Mouse (Mus musculus): ENCODE measurements at regions not wholly inside any gene's neighbourhood (a gene's known extent, or its start where the extent isn't known, plus 50 kb on each side); places are given as distances from the start of the nearest gene placed in this dataset.

DNA sequence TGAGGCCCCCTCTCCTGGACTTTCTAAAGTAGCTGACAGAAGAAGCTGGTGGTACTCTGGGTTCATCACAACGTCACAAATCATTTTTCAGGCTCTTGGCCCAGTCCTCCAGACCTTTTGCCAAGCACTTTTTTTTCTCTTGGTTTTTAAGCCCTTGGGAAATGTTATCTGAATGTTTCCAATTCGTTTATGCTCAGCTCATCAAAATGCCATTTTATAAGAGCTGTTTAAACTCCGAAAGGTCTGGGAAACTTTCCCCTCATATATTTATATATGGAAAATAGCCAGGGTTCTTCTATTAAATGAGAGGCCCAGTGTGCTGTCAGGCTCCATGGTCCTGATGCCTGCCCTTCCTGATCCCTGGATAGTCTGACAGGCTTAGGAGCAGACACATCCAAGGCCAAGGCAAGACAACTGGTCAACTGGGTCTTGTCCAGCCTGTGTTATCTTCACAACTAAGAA lies 64.1 kb upstream of the Spdye4c start:
- DNase-seq (ENCODE audit: low spot score) = no peak

DNA sequence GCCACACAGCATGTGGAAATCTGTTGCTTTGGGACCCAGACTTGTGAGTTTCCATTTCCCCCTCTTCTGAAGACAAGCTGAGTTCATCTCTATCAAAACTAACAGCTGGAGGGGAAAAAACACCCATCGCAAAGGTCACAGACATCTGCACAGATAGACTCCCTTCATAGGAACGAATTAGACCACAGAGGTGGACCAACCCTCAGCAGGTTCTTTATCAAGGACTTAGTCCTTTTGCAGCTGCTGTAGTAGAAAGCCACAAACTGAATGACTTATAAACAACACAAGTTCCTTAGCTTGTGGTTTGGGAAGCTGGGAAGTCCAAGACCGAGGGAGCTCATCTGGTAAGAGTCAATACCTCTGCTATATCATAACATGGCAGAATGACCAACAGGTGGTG lies 54.7 kb upstream of the Spdye4c start:
- DNase-seq (ENCODE audit: low spot score) = no peak

DNA sequence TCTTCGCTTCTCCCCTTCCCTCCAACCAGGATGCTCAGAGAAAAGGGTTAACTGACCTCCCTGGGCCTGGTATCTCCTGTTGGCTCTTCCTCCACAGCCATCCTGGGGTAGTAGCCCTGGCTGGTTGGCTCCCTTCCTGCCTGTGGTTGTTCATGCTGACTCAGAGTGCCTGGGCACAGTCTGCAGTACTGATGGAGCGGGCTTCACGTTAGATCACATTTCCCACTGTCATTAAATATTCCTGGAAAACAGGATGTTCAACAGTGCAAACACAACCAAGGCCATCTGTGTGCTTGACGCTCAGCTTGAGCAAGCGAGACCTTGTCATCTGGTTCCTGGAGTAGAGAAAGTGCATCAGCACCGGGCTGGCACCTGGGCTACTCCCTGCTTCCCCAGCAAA lies 53.6 kb upstream of the Spdye4c start:
- no peak for DNase-seq (ENCODE audit: low spot score)

DNA sequence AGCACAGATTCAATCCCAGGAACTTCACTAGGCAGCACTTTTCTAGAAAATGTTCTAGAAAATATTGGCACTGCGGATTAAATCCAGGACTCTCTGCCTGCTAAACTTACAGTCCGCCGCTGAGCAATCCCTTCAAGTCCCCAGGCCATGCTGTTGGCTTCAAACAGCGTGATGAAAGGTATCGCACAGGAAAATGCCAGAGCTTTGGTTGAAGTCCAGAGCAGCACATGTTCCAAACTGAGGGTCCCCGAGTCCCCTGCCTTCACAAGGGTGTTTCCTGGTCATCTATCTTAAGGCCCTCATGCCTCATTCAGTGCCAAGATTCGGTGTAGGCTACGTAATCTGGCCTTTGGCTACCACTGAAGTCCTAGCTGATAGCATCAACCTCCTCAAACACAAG lies 52.3 kb upstream of the Spdye4c start:
- no peak for DNase-seq (ENCODE audit: low spot score)

All from testis, postnatal 10 days (tissue).